Mouse (Mus musculus): ENCODE results near the gene Hnrnpf. TPM values are rescaled to one million over a fixed set of nuclear protein-coding genes. Genes with fewer than 3 reads are reported as not detected.

Hnrnpf gene
- polyA plus RNA-seq, 1 experiment from 2014 or later: 619 TPM

Other genes with a start within 250 kb of the Hnrnpf start
- 132 and 136 TPM in 2 replicates for gene Zfp637, start 59.1 kb upstream of the Hnrnpf start, polyA plus RNA-seq (2014; fragmentation: Nextera tagmentation; extraction: Ambion mirVana)
- 11.8 and 13.3 TPM in 2 replicates for gene Zfp239, start 38.2 kb upstream of the Hnrnpf start, polyA plus RNA-seq (2014; fragmentation: Nextera tagmentation; extraction: Ambion mirVana)
- 1.6 and 2.5 TPM in 2 replicates for gene Fxyd4, start 37.4 kb downstream of the Hnrnpf start, polyA plus RNA-seq (2014; fragmentation: Nextera tagmentation; extraction: Ambion mirVana)
- gene Rasgef1a, start 111.1 kb downstream of the Hnrnpf start, polyA plus RNA-seq (2014; fragmentation: Nextera tagmentation; extraction: Ambion mirVana): not detected in 2 replicates
- 8.7 and 11.5 TPM in 2 replicates for gene Csgalnact2, start 238.8 kb downstream of the Hnrnpf start, polyA plus RNA-seq (2014; fragmentation: Nextera tagmentation; extraction: Ambion mirVana)